Mouse (Mus musculus): ENCODE data around the gene Car1. TPM values are rescaled to one million over a fixed set of nuclear protein-coding genes. Genes with fewer than 3 reads are reported as not detected.
"Not testable (repeated sequence)": the region's sequence is repeated elsewhere in the genome, so short reads cannot be mapped to it uniquely, and the experiment has no call there.

Car1 gene
- polyA plus RNA-seq, 1 experiment from 2014 or later, result 0.46 TPM

DNA sequence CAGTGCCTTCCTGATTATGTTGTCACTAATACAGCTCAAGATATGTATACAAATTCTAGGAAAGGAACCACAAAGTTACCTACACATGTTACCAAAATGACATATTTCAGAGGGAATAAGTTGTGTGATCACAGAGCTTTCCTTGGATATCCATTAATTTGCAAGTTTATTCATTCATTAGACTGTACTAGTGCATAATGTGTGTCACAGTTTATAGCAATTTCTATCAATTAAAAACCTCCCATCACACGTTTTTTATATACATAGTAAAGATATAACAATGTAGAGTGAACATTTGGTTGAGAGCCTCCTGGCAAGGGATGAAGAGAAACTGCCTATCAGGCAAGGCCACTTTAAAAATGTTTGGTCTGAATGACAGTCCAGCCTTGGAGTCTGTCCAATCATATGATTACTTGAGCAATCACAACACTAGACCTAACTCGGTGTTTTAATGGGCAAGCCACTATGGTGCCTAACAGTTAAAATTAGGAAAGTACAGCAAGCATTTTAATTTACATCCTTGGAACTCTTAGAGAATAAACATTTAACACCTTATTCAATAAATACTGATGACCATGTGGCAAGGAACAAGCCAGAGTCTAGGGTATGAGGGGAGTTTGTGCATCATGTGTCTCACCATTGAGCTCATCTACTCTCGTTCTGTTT, 31.5 kb downstream of the Car1 start:
- H3K27me3 ChIP-seq (replicated peaks); H3K4me2 ChIP-seq (replicated peaks); H3K4me3 ChIP-seq (replicated peaks); H3K9me3 ChIP-seq; H3K9ac ChIP-seq; H3K27ac ChIP-seq; H3K36me3 ChIP-seq; H3K4me1 ChIP-seq (replicated peaks); ATAC-seq: not testable (repeated sequence)
- 64% methylated on average over 3 of the region's 3 CpGs for WGBS

- H3K27me3 ChIP-seq (replicated peaks); H3K27ac ChIP-seq; H3K9me3 ChIP-seq; H3K4me2 ChIP-seq (replicated peaks); H3K36me3 ChIP-seq; H3K9ac ChIP-seq; H3K4me3 ChIP-seq (replicated peaks); H3K4me1 ChIP-seq (replicated peaks); ATAC-seq: not testable (repeated sequence)
- WGBS, result 86% methylated on average over 1 of the region's 1 CpGs
Observed at GRCm38 (mm10) chr3:14774539-14774938, 33.6 kb downstream of the Car1 start.

GRCm38 (mm10) chr3:14772473-14772872, 35.7 kb downstream of the Car1 start:
- H3K4me2 ChIP-seq (replicated peaks); H3K27me3 ChIP-seq (replicated peaks): not testable (repeated sequence)

DNA sequence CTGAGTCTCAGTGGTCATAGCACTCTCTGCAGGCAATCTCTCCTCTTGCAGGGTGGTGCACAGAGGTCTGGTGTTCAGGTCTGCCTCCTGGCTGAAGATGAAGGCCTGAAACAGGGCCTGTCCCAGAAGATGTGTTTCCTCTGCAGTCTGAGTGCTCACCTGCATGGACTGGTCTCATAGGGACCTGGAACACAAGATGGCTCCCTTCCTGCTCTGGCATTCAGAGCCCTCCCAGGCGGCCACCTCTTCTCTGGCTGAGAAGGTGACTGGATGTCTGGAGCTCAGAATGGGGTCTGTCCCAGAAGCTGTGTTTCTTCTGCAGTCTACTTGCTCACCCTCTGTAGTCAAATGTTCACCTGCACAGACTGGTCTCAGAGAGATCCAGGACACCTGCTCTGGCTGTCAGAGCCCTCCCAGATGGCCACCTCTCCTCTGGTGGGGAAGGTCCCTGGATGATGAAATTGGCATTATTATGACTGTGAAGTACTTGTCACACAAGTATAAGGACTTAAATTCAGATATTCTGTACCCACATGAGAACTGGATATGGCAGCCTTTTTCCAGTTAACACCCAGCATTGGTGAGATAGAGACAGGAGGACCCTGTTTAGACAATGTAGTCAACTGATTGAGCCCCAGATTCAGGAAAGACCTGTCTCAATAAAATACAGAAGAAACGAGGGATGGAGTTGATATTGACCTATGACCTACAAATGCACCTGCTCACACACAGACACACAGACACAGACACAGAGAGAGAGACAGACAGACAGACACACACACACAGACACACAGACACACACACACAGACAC, 43.2 kb downstream of the Car1 start:
- Histone ChIP-seq H3K27ac (no peak overlapping the region), H3K4me3 (replicated peaks) (no peak overlapping the region), H3K36me3 (no peaks in the 10 kb centered on the region), H3K4me1 (replicated peaks) (no peaks in the 10 kb centered on the region), H3K4me2 (replicated peaks) (no peak overlapping the region), H3K9me3 (no peaks in the 10 kb centered on the region), H3K27me3 (replicated peaks) (no peaks in the 10 kb centered on the region), H3K9ac (no peak overlapping the region)
- ATAC-seq, result no peak
- 72% methylated on average over 2 of the region's 2 CpGs for WGBS

More at GRCm38 (mm10) chr3:14772473-14772872, 35.7 kb downstream of the Car1 start:
- not testable (repeated sequence) for H3K4me3 ChIP-seq (replicated peaks); H3K9ac ChIP-seq; H3K4me1 ChIP-seq (replicated peaks); H3K27ac ChIP-seq; H3K9me3 ChIP-seq; H3K36me3 ChIP-seq; ATAC-seq
- WGBS, result 98% methylated on average over 1 of the region's 1 CpGs

DNA sequence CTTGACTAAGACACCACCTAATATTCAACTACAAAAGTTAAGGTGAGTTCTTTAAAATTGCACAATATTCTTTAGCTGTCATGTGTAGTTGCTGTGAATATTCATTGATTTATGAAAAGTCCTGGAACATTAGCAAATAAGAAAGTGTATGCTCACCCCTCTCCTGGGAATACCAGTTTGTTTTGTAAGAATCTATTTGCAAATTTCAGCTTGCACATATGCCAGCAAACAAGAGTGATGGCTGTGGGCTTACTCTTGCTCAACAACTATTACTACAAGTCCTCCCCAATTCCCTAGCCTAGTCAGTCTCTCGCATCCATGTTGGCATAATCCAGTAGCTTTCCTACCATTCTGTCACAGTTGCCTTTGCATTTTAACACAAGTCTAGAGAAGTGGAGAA, 52.5 kb downstream of the Car1 start:
- Histone ChIP-seq H3K4me3 (replicated peaks) (no peak overlapping the region), H3K36me3 (no peaks in the 10 kb centered on the region), H3K4me2 (replicated peaks) (no peak overlapping the region), H3K9me3 (no peaks in the 10 kb centered on the region), H3K27ac (no peak overlapping the region), H3K9ac (no peak overlapping the region), H3K27me3 (replicated peaks) (no peaks in the 10 kb centered on the region), H3K4me1 (replicated peaks) (no peaks in the 10 kb centered on the region)
- ATAC-seq, result no peak
- WGBS, result 90% methylated on average over 1 of the region's 1 CpGs

- H3K9ac ChIP-seq, result no peak overlapping the region
- no peak overlapping the region for H3K27ac ChIP-seq
- no peaks in the 10 kb centered on the region for H3K4me1 ChIP-seq (replicated peaks)
- no peaks in the 10 kb centered on the region for H3K36me3 ChIP-seq
- H3K4me2 ChIP-seq (replicated peaks), result no peak overlapping the region
- ATAC-seq, result no peak
- H3K9me3 ChIP-seq, result no peaks in the 10 kb centered on the region
- H3K27me3 ChIP-seq (replicated peaks), result no peaks in the 10 kb centered on the region
- 82% methylated on average over 3 of the region's 3 CpGs for WGBS
- no peak overlapping the region for H3K4me3 ChIP-seq (replicated peaks)
Observed at GRCm38 (mm10) chr3:14746041-14746440, 62.1 kb downstream of the Car1 start.

GRCm38 (mm10) chr3:14738261-14738660, 69.9 kb downstream of the Car1 start:
- Histone ChIP-seq H3K4me2 (replicated peaks) (no peak overlapping the region), H3K9me3 (no peaks in the 10 kb centered on the region), H3K36me3 (no peaks in the 10 kb centered on the region), H3K9ac (no peak overlapping the region), H3K4me3 (replicated peaks) (no peak overlapping the region), H3K4me1 (replicated peaks) (no peaks in the 10 kb centered on the region), H3K27me3 (replicated peaks) (no peaks in the 10 kb centered on the region), H3K27ac (no peak overlapping the region)
- WGBS, result 81% methylated on average over 2 of the region's 2 CpGs
- ATAC-seq, result no peak

DNA sequence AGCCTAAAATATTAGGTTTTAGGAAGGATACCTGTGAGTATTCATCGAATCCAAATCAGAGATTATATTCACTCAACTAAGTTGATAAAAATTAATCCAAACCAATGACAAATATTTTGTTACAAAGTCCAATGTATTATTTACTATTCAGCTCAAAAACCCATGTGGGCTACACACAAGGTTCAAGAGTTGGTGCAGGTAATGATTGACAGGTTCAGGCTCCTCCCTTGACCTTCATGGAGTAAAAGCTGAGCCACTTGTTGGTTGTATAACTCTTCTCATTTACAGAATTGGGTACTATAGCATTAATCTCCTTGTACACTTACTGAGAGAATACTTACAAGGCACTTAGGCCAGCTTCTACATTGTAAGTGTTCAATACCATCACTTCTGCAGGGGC, 80.7 kb downstream of the Car1 start:
- not testable (repeated sequence) for H3K27ac ChIP-seq; H3K4me2 ChIP-seq (replicated peaks); H3K9ac ChIP-seq; H3K36me3 ChIP-seq; ATAC-seq; H3K27me3 ChIP-seq (replicated peaks); H3K9me3 ChIP-seq; H3K4me1 ChIP-seq (replicated peaks); H3K4me3 ChIP-seq (replicated peaks)
- 91% methylated on average over 1 of the region's 1 CpGs for WGBS

- not testable (repeated sequence) for H3K4me2 ChIP-seq (replicated peaks); H3K4me1 ChIP-seq (replicated peaks); H3K36me3 ChIP-seq; H3K27me3 ChIP-seq (replicated peaks); H3K9ac ChIP-seq; H3K27ac ChIP-seq; H3K4me3 ChIP-seq (replicated peaks); ATAC-seq; H3K9me3 ChIP-seq
Observed at GRCm38 (mm10) chr3:14725462-14725861, 82.7 kb downstream of the Car1 start.

Other genes with a start within 250 kb of the Car1 start
- 441 and 536 TPM in 2 replicates for gene 1810022K09Rik, start 197.1 kb downstream of the Car1 start, polyA plus RNA-seq (2015; fragmentation: Nextera tagmentation; extraction: Ambion mirVana)
- gene Car13, start 166.6 kb downstream of the Car1 start, polyA plus RNA-seq (2015; fragmentation: Nextera tagmentation; extraction: Ambion mirVana), result 16.2 and 16.6 TPM in 2 replicates
- 3.8 and 4.6 TPM in 2 replicates for gene Car3, start 55.1 kb upstream of the Car1 start, polyA plus RNA-seq (2015; fragmentation: Nextera tagmentation; extraction: Ambion mirVana)
- 56.2 and 69.8 TPM in 2 replicates for gene Car2, start 77.9 kb upstream of the Car1 start, polyA plus RNA-seq (2015; fragmentation: Nextera tagmentation; extraction: Ambion mirVana)

Data from intestine, embryonic 15.5 days (tissue).